Mouse (Mus musculus) cerebellum, adult 18-20 months (tissue): ENCODE measurements around the gene Gm20824.
"Not testable (repeated sequence)": the region's sequence is repeated elsewhere in the genome, so short reads cannot be mapped to it uniquely, and the experiment has no call there.

Experiments
- DNase-seq, 2 experiments: peaks; one replicate each; pipeline ENCODE4 v3.0.0; 2021

The Gm20824 gene

DNA sequence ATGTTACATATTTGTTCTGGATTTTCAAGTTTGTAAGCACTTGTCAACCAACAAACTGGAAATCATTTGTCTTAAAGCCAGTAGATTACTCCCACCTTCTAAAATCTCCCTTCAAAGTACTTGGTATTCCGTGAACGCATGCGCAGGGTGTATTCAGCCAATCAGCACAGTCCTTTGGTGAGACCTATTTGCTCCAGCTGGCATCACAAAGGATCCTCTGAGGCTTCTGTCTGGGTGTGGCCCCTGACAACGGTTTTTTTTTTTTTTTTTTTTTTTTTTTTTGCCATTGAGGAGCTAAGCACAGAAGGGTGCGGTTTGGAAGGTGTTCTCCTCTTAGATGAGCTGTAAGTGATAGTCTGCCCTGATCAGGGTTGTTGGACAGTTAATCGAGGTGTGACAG, at the start of gene Gm20824:
Gene Gm20824, plus strand, starts transcription at position 301 of the 400 bp plus-strand sequence.
- DNase-seq, result not testable (repeated sequence)
